Mouse (Mus musculus) heart, adult 11 months (tissue): ENCODE results near the gene Cfap36.
A peak's percentile ranks its signal among the peaks of the same experiment; 100 is the strongest.

Experiments
- DNase-seq: peaks from one replicate; pipeline ENCODE4 v3.0.0; 2022

Gene Cfap36

DNA sequence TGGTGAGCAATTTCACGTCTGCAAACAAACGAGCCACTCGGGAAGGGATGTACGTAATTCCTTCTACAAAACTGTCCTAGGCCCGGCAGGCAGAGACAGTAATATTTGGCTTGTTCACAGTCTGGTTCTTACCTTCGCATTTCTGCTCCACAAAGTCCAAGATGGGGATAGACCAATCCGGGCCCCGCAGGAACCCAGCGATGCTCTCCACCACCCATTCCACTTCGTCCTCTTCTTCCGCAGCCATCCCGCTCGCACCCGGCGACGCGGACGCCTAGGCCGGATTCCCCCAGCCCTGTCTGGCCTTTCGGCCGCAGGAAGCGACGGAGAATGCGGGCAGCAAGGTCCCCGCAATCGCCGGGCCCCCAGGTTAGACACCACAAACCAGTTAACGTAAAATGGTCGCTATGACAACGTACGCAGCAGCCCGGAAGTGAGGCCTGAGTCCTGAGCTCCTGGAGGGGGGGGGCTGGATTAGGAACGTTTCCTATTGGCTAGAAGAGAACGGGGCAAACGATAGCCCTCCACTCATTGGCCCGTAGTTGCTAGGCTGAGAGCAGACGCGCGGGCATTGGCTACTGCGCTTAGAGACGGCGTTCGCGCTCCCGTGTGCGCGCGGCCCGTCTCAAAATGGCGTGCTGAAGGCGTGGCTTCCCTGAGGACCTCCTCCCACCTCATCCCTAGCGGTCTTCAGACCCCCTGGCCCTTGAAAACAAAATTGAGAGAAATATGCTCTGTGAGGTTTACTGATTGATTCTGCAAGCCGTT, at the start of gene Cfap36:
Gene Cfap36, minus strand, starts transcription at position 527 of the 768 bp plus-strand sequence.
- DNase-seq = peak; percentile 100

DNA sequence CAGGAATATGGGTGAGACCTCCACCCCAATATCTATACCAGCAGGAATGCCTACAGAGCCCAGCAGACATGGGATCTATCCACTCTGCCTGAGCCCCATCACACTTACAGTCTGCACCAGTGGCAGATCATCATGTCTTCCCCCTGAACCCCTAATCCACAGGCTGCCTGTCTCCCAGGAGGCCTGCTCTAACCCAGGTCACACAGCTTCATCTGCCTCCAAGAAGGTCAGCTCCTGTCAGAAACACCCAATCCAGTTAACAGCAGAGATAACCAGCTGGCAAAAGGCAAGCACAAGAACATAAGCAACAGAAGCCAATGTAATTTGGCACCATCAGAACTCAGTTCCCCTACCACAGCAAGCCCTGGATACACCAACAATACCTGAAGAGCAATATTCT, 40.1 kb upstream of the Cfap36 start:
- peak; percentile 88 for DNase-seq

DNA sequence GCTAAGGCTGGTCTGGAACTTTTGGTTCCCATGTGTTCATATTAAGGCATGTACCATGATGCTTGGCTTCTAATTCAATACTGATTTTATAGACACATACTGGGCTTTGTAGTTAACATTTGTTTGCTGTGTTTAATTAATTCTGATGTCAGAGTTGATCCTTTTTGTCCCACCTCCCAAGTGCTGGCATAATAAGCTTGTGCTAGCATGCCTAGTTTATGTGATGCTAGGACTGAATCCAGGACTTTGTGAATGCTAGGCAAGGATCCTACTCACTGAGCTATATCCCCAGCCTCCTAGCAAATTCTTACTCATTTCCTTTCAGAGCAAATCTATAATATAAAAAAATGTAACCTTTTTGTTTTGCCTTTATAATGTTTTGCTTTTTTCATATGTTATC, 38.8 kb upstream of the Cfap36 start:
- no peak for DNase-seq

DNA sequence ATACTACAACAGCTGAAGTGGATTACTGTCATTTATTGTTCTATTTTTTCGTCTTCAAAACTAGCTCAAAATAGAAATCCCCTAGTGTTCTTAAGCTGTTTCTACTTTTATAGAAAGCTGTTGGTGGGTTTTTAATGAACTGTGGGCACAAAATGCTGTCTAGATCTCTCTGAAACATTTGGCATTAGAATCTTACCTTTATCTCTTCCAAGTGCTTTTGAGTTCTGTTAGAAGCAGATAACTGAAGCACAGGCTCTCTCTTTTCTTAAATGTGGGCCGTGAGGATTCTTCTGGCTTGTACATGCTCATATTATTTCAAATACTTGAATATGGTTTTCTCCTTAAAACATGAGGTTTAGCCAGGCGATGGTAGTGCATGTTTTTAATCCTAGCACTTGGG, 27.5 kb upstream of the Cfap36 start:
- DNase-seq = no peak

DNA sequence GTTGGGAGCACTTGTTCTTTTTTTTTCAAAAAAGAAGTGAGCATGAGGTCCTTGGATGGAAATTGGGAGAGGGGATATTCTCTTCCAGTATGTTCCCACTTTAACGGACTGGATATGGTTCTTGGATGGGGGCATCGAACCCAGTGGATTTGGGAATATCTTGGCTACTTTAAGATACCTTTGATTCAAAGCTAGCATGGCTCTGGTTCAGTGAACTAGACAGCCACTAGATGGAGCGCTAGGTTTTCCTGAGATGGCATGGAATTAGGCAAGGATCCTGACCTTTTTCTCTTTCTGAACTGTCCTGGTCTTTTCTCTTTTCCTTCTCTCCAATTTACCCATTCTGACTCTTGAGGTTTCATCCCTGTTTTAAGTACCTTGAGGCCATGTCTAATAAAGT, 20.6 kb upstream of the Cfap36 start:
- peak; percentile 70 for DNase-seq

DNA sequence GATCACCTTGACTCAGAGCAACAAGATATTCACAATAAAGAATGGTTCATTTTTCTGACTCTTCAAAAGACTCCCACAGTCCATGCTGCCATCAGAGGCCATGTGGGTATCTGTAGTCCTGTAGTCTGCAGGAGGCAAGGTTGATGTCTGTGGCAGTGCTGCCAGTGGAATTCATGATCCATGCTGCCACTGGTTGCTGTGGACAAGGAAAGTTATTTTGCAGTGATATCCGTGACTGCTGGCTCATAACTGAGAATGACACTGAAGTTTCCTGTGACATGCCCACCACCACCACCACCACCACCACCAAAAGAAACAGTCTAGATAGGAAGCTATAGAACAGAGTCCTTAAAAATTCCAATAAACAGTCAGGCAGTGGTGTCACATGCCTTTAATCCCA, 7.4 kb upstream of the Cfap36 start:
- DNase-seq = peak; percentile 68

DNA sequence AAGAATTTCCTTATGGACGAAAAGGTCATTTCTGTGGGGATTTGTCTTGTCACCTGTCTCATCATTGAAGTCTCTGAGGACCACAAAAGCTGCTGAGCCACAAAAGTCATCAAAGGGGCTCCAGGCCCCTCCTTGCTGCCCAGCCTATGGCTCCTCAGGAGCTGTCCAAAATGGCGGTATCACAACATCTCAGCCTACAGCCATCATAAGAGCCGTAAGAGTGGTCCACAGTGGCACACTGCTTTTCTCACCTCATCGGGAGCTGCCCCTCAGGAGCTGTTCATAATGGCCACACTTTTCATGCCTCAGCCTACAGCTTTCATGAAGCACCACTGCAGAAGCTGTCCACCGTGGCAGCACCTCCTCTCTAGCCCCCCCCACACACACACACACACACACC, 1.2 kb upstream of the Cfap36 start:
- DNase-seq = peak; percentile 80

DNA sequence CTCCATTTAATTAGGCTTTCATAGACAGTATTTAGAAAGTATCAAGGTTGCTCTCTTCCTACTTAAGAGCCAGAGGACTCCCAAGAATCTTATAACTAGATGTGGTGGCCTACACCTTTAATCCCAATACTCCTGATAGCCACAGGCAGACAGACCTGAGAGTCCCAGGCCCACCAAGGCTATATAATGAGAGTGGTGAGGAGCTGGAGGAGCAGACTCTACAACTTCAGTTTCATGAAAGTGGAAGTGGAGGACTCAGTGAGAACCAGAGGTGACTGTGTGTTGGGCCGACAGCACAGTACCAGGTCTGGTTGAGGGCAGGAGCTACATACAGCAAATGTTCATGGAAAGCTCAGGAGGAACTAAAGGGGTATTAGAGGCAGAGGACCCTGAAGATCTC, 516 bp upstream of the Cfap36 start:
- DNase-seq = peak; percentile 72

DNA sequence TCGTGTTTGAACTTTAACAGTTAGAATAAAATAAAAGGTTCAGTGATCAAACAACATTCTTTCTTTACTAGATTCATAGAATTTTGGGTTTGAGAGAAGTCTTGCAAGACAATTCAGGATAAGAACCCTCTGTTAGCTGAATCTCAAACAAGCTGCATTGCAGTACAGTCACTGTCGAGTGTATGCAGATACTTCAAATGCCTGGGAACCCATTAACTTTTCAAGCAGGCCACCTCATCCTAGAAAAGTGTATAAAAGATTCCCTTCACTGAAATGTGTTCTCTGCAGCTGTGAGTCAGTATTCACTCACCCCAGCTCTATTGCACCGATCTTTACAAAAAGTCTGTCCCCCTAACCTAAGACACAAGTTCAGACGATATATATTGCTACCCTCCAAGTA, 1.2 kb downstream of the Cfap36 start:
- DNase-seq = peak; percentile 36

DNA sequence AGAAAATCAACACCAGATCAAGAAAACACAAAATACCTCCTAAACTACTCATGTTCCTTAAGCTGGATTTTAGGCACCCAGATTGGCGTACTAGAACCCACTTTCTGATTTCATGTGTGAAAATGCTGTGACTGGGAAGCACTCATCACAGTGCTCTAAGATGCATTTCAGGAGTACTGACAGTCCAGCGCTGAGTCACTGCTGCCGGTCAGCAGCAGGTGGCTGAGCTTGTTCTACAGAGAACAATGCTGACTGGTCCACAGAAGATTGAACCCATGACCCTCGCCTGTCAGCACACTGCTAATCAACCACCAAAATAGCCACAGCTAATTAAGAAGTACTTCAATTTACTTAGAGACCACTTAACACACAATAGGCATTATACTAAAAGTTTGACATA, 5.2 kb downstream of the Cfap36 start:
- peak; percentile 61 for DNase-seq

DNA sequence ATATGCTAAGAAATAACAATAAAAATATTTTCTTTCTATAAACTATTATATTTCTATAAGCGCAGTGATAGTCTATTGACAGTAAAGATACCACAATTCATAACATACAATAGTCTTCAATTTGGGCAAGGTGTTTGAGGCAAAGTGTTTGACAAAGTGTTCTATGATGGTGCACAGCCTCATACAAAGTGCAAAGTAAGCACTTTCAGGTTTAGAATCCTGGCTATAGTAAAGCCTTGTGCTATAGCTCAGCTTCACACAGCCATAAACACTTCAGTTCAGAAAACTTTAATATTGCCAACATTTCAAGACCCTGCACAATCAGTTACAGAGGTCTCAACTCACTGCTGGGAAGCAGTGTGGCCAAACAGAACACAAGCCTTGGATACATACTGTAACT, 7.9 kb downstream of the Cfap36 start:
- no peak for DNase-seq

DNA sequence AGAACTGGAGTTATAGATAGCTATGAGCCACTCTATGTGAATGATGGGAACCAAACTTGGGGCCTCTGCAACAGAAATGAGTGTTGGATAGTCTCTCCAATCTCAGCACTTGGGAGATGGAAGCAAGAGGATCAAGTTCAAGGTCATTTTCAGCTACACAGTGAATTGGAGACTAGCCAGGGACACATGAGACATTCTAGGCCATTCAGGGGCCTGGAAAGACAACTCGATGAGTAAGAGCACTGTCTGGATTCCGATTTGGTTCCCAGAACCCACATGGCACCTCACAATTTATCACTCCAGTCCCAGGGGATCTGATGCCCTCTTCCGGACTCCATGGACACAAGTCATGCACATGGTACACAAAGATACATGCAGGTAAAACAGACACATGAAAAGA, 8.7 kb downstream of the Cfap36 start:
- DNase-seq = peak; percentile 37

DNA sequence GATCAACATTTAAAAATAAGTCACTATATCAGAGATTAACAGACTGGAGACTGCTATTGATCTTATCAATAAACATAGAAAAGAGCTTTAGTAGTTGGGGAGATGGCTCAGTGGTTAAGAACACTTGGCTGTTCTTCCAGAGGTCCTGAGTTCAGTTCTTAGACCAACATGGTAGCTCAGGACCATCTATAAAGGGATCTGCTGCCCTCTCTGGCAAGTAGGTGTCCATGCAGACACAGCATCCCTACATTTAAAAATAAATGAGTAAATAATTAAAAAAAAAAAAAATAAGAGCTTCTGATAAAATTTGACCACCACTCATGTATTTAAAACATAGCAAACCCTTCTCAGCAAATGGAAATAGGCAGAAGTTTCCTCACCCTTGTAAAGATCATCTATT, 9.2 kb downstream of the Cfap36 start:
- DNase-seq = no peak

DNA sequence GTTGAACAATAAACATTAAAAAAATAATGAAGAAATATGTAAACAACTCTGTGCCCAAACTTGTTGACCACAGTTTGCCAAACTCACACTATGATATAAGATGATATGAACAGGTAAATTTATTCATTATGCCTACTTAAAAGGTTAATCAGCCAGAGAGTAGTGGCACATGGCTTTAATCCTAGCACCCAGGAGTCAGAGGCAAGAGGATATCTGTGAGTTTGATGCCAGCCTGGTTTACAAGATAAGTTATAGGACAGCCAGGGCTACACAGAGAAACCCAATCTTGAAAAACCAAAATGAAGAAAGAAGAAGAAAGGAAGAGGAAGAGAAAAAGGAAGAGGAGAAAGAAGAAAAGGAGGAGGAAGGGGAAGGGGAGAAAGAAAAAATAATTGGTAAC, 9.8 kb downstream of the Cfap36 start:
- peak; percentile 40 for DNase-seq

DNA sequence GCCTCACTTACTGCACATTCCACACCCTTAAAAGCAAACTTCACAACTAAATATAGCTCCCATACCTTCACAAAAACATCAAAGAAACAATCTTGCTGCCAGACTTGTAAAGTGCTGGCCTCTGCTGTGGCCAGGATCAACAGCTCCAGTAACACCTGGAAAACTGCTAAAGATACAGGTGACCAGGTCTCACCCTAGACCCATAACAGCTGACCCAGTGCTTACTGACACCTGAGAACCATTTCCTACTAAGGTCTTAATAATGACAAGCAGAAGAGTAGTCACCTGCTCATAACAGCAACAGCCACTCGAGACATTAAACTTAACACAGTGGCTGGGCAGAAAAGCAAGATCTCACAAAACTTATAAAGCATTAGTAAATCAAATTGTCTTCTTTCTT, 13.6 kb downstream of the Cfap36 start:
- peak; percentile 48 for DNase-seq

DNA sequence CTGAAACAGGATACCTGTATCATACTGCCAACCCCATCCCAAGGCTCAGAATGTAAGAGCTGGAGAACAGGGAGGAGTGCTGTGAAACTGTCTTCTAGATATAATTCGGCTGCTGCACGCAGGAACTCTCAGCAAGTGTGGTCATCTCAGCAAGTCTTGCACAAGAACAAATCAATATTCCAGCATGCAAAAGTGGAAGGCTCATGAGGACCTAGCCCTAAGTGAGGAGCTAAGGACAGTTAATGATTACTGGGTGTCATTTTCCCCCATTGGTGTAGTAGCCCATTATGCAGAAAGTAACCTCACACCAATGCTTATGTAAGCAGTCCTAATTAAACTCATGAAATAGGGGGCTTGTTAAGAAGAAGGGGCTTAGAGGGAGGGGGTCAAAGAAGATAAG, 18.3 kb downstream of the Cfap36 start:
- DNase-seq = peak; percentile 54

DNA sequence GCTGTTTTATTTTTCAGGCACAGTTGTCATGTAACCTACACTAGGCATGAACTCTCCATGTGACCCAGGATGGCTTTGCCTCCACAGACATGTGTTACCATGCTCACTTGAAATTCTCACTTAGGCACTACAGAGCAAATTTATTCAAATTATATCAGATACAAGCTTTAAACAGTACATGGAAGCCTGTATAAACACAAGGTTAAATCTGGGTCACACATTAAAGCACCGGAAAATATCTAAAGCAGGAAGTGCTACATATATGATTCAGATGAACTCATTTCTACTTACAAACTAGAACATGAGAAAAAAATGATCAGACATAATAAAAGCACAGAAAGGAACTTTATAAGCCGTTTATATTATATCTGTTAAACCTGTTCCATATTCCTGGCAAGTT, 22.5 kb downstream of the Cfap36 start:
- DNase-seq = no peak

DNA sequence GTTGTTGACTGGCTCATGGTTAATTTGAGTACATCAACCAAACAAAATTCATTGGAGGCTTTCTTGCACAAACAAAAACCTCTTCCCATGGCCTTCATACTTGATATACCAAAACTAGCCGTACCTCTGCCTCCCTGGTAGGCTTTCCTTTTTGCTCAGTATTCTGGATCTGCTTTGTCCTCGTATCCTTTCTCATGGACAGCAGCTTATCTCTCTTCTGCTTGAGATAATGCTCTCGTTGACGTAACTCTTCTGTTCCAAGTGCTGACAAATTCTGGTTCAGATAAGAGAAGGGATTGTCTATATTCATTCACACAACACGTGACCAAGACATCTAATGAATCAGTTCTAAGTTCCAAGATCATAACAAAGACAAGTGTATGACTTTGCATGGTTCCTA, 24.9 kb downstream of the Cfap36 start:
- no peak for DNase-seq

DNA sequence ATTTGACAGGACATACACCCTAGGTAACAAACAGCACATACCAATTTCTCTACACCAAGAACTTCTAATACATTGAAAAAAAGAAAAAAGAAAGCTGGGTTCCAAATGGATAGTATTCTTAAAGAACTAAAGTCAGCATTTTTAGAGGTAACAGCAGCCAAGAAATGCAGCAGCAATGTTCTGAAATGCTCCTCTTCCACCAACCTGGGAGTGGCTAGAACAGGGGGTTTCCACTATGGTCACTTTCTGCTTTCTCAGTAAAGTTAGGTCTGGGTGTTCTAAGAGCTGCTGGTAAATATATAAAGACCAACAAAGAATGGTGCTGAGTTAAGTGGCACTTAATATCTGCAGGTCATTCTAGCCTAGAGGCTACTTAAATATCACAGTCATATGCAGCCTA, 28.2 kb downstream of the Cfap36 start:
- DNase-seq = no peak

DNA sequence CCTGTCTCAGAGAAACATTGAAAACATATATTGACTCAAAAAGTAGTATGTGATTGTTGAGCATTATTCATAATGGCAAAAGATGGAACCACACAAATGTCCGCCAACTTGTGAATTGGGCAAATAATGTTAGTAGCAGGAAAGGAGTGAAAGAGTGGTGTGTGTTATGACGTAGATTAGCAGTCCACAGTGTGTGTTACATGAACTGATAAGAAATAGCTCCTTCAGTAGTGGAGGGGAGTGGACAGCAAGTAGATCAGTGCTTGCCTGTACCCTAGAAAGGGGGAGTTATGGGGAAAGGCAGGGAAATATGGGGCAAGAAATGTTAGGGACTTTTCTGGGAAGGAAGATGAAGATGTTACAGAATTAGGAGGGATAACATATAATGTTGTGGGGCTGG, 31.0 kb downstream of the Cfap36 start:
- DNase-seq = no peak

DNA sequence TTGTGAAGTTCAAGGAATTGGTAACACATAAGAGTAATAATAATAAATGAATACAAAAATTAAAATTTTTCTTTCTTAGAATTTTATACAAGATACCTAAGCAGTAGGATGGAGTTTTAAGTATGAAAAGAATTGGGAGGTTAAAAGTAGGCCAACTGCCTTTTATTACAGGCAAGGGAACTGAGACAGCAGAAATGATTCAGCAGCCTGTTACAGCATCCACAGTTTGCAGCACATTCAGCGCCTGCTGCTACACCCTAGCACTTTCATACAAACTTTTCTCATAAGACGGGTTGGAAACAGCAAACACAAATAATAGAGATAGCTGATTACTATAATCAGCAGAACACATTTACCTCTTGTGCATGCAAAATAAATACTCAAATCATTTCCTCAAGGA, 37.4 kb downstream of the Cfap36 start:
- DNase-seq = no peak

DNA sequence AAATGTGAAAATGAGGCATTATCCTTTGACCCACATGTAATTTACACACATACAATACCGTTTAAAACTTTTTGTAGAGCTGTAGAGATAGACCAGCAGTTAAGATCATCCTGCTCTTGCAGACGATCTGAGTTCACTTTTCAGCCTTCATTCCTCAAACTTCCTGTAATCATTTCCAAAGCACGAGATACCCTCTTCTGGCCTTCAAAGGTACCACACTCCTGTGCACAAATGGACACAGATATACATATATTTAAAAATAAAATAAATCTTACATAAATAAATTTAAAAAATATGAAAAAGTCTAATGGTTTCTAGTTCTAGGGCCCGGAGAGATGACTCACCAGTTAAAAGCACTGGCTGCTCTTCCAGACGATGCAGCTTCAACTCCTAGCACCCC, 43.6 kb downstream of the Cfap36 start:
- no peak for DNase-seq

DNA sequence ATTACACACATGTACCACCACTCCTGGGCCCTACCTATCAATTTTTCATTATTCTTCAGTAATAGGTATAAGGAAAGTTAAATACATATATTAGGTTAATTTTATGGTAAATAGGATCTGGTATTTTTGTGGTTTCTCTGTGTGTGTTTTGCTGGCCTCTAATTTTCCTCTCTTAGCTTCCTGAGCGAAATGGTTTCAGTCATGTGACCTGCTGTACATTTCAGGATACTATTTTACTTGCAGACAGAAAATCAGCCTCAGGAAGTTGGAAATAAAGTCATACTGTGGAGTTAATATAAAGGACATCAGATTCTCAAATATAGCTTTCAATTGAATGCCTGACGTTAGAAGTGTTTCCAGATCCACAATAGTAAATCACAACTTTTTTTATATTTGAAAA, 58.2 kb downstream of the Cfap36 start:
- no peak for DNase-seq

DNA sequence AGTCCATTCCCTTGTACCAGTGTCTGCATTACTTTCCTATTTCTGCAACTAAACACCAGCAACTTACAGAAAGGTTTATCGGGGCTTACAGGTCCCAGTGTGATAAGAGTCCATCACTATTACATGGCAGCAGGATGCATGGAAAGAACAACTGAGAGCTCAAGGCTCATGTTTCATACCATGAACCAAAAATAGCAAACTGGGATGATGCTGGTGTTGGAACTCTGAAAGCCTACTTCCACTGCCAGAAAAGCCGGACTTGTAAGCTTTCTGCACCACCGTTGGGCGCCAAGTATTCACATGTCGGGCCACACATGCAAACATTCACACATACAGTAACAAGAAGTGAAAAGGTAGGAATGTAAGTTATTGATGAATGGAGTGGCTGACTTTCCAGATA, 65.5 kb downstream of the Cfap36 start:
- peak; percentile 64 for DNase-seq

DNA sequence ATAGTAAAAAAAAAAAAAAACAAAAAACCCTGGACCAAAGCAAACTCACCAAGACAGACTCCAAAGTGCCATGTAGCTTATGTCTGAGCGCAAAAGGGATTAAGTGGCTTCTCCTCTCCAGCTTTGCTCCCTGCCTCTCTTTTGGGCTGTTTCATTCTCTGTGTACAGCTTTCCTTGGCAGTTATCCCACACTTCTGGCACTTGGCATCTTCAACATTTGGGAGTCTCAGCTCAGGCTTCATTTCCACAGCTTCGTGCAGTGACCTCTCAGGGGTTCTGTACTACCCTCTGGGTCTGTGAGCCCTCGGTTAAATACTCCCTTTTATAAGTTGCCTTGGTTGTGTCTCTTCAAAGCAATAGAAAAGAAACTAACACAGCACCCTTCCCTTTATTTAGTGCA, 66.6 kb downstream of the Cfap36 start:
- DNase-seq = peak; percentile 86
